Mouse (Mus musculus): ENCODE measurements around the gene Rbbp5. TPM values are rescaled to one million over a fixed set of nuclear protein-coding genes. Genes with fewer than 3 reads are reported as not detected.

The Rbbp5 gene
- polyA plus RNA-seq, 1 experiment from 2014 or later: 61.9 TPM

- H3K36me3 ChIP-seq (replicated peaks): no peaks in the 10 kb centered on the region
- DNase-seq (ENCODE audit: extremely low spot score, low spot score): peak; percentile 41
- peak overlapping the region; percentile 80 for H3K27ac ChIP-seq
- 3% methylated on average over 5 of the region's 5 CpGs for WGBS
- peaks cover 67% of the 10 kb centered on the region for H3K27me3 ChIP-seq (ENCODE audit: poor library complexity, severe bottlenecking)
- no peak overlapping the region for H3K4me3 ChIP-seq
- H3K9me3 ChIP-seq: no peaks in the 10 kb centered on the region
- H3K4me1 ChIP-seq: peaks cover 67% of the 10 kb centered on the region
Measured at GRCm38 (mm10) chr1:132530631-132531191, 53.5 kb downstream of the Rbbp5 start.

- H3K27me3 ChIP-seq (ENCODE audit: poor library complexity, severe bottlenecking): peaks cover 75% of the 10 kb centered on the region
- H3K9me3 ChIP-seq: no peaks in the 10 kb centered on the region
- WGBS: 74% methylated on average over 9 of the region's 9 CpGs
- H3K36me3 ChIP-seq (replicated peaks): no peaks in the 10 kb centered on the region
- DNase-seq (ENCODE audit: extremely low spot score, low spot score): no peak
- H3K4me1 ChIP-seq: peaks cover 61% of the 10 kb centered on the region
- H3K27ac ChIP-seq: peak overlapping the region; percentile 44; the same call in 1 of the 2 replicates
- H3K4me3 ChIP-seq: no peak overlapping the region
Measured at GRCm38 (mm10) chr1:132532521-132532920, 55.4 kb downstream of the Rbbp5 start.

GRCm38 (mm10) chr1:132533840-132534239 lies 56.7 kb downstream of the Rbbp5 start:
- Histone ChIP-seq H3K27me3 (ENCODE audit: poor library complexity, severe bottlenecking) (peaks cover 82% of the 10 kb centered on the region), H3K9me3 (no peaks in the 10 kb centered on the region), H3K4me1 (peaks cover 65% of the 10 kb centered on the region), H3K27ac (no peak overlapping the region), H3K4me3 (no peak overlapping the region), H3K36me3 (replicated peaks) (no peaks in the 10 kb centered on the region)
- DNase-seq (ENCODE audit: extremely low spot score, low spot score): no peak
- 6% methylated on average over 8 of the region's 8 CpGs for WGBS

DNA sequence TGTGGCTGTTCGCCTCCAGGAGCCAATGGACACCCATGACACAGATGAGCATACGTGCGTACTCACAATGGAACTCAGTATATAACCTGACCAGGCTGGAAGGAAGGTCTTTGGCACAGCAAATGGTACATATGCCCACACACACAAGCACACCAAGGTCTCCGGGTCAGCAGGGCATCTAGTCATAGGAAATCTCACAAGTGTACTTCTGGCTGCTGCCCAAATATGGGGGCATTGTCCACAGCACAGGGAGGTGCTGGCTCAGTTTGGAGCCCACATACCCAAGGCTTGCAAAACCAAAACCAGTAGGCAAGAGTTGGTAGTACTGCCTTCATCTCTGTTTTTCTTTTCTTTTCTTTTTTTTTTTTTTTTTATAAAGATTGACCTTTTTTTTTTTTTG lies 58.4 kb downstream of the Rbbp5 start:
- Histone ChIP-seq H3K4me1 (peaks cover 59% of the 10 kb centered on the region), H3K4me3 (no peak overlapping the region), H3K9me3 (no peaks in the 10 kb centered on the region), H3K36me3 (replicated peaks) (no peaks in the 10 kb centered on the region), H3K27ac (no peak overlapping the region), H3K27me3 (ENCODE audit: poor library complexity, severe bottlenecking) (peaks cover 92% of the 10 kb centered on the region)
- DNase-seq (ENCODE audit: extremely low spot score, low spot score): no peak
- WGBS: 89% methylated on average over 4 of the region's 4 CpGs

GRCm38 (mm10) chr1:132536416-132536815 lies 59.3 kb downstream of the Rbbp5 start:
- no peaks in the 10 kb centered on the region for H3K9me3 ChIP-seq
- no peaks in the 10 kb centered on the region for H3K36me3 ChIP-seq (replicated peaks)
- peaks cover 92% of the 10 kb centered on the region for H3K27me3 ChIP-seq (ENCODE audit: poor library complexity, severe bottlenecking)
- peaks cover 59% of the 10 kb centered on the region for H3K4me1 ChIP-seq
- H3K27ac ChIP-seq: no peak overlapping the region
- DNase-seq (ENCODE audit: extremely low spot score, low spot score): no peak
- H3K4me3 ChIP-seq: no peak overlapping the region
- WGBS: 91% methylated on average over 3 of the region's 3 CpGs

DNA sequence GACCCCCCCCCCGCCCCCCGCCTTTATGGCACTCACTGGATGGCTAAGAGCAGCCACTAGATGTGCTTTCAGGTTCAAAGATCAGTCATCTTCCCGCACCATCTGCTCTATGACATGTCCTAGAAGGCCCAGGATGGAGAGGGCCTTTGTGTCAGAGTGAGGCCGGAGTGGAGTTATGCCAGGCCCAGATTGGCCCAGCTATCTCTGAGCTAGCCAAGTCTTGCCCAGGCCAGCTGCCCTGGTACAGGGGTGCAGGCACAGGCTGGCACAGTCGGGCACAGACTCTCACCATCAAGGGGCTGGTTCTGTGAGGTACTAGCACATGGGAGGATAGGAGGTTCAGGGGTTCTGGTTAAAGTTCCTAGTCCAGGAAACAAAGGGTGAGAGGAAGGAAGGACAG lies 60.6 kb downstream of the Rbbp5 start:
- Histone ChIP-seq H3K4me1 (peaks cover 59% of the 10 kb centered on the region), H3K9me3 (no peaks in the 10 kb centered on the region), H3K4me3 (no peak overlapping the region), H3K27ac (no peak overlapping the region), H3K27me3 (ENCODE audit: poor library complexity, severe bottlenecking) (peaks cover 92% of the 10 kb centered on the region), H3K36me3 (replicated peaks) (no peaks in the 10 kb centered on the region)
- DNase-seq (ENCODE audit: extremely low spot score, low spot score): no peak
- 86% methylated on average over 5 of the region's 5 CpGs for WGBS

DNA sequence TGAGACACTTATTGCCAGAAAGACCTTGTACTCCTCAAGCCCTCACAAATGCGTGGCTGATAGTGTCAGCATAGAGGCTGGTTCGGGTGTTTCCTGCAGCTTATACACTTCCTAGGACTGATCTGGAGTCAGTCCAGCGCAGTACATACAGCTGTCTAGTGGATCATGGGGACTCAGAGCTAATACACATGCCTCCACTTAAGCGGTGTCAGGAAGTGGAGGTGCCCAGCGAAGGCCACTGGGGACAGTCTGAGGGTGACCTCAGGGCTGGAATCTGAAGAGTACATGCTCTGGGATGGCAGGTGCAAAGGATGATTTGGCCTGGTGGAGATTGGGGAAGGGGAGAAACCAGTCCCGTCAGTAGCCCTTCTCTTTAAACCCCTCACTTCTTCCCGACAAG lies 63.5 kb downstream of the Rbbp5 start:
- H3K4me3 ChIP-seq: peak overlapping the region; percentile 51; the same call in 1 of the 2 replicates
- H3K27me3 ChIP-seq (ENCODE audit: poor library complexity, severe bottlenecking): peaks cover 93% of the 10 kb centered on the region
- H3K27ac ChIP-seq: 0 out of 2 replicates have a peak overlapping the region, but pooled peaks have one; percentile 26
- peaks cover 42% of the 10 kb centered on the region for H3K4me1 ChIP-seq
- H3K36me3 ChIP-seq (replicated peaks): no peaks in the 10 kb centered on the region
- WGBS: 59% methylated on average over 7 of the region's 7 CpGs
- DNase-seq (ENCODE audit: extremely low spot score, low spot score): no peak
- H3K9me3 ChIP-seq: no peaks in the 10 kb centered on the region

GRCm38 (mm10) chr1:132541171-132541823 lies 64.1 kb downstream of the Rbbp5 start:
- H3K4me3 ChIP-seq: peak overlapping the region; percentile 51
- H3K27ac ChIP-seq: 0 out of 2 replicates have a peak overlapping the region, but pooled peaks have one; percentile 26
- H3K36me3 ChIP-seq (replicated peaks): no peaks in the 10 kb centered on the region
- H3K27me3 ChIP-seq (ENCODE audit: poor library complexity, severe bottlenecking): peaks cover 95% of the 10 kb centered on the region
- H3K4me1 ChIP-seq: peaks cover 42% of the 10 kb centered on the region
- peak; percentile 62 for DNase-seq (ENCODE audit: extremely low spot score, low spot score)
- 3% methylated on average over 14 of the region's 14 CpGs for WGBS
- H3K9me3 ChIP-seq: no peaks in the 10 kb centered on the region

- Histone ChIP-seq H3K36me3 (replicated peaks) (no peaks in the 10 kb centered on the region), H3K4me3 (peak overlapping the region; percentile 51), H3K9me3 (no peaks in the 10 kb centered on the region), H3K4me1 (peaks cover 42% of the 10 kb centered on the region), H3K27ac (peak overlapping the region; percentile 53; the same call in 1 of the 2 replicates), H3K27me3 (ENCODE audit: poor library complexity, severe bottlenecking) (peaks cover 92% of the 10 kb centered on the region)
- 12% methylated on average over 5 of the region's 5 CpGs for WGBS
- no peak for DNase-seq (ENCODE audit: extremely low spot score, low spot score)
Measured at GRCm38 (mm10) chr1:132541824-132542599, 64.8 kb downstream of the Rbbp5 start.

GRCm38 (mm10) chr1:132542762-132543306 lies 65.7 kb downstream of the Rbbp5 start, which contains the start of gene Cntn2:
TSS of gene Cntn2 (minus strand) at chr1:132543256.
- peak within 1 kb of the TSS; percentile 51 for H3K4me3 ChIP-seq
- no peaks in the 10 kb centered on the region for H3K9me3 ChIP-seq
- H3K4me1 ChIP-seq: peaks cover 37% of the 10 kb centered on the region
- WGBS: 1% methylated on average over 30 of the region's 30 CpGs
- no peaks in the 10 kb centered on the region for H3K36me3 ChIP-seq (replicated peaks)
- H3K27me3 ChIP-seq (ENCODE audit: poor library complexity, severe bottlenecking): peaks cover 85% of the 10 kb centered on the region
- peak within 1 kb of the TSS; percentile 53; the same call in 1 of the 2 replicates for H3K27ac ChIP-seq
- DNase-seq (ENCODE audit: extremely low spot score, low spot score): peak; percentile 45

GRCm38 (mm10) chr1:132543789-132544188 lies 66.6 kb downstream of the Rbbp5 start:
- no peak overlapping the region for H3K27ac ChIP-seq
- 76% methylated on average over 8 of the region's 8 CpGs for WGBS
- DNase-seq (ENCODE audit: extremely low spot score, low spot score): no peak
- peaks cover 75% of the 10 kb centered on the region for H3K27me3 ChIP-seq (ENCODE audit: poor library complexity, severe bottlenecking)
- no peaks in the 10 kb centered on the region for H3K36me3 ChIP-seq (replicated peaks)
- no peak overlapping the region for H3K4me3 ChIP-seq
- no peaks in the 10 kb centered on the region for H3K9me3 ChIP-seq
- peaks cover 33% of the 10 kb centered on the region for H3K4me1 ChIP-seq

Data from forebrain, embryonic 10.5 days (tissue).